Mouse (Mus musculus) gastrocnemius, postnatal 14 days (tissue): ENCODE data around the gene Slf2. TPM values are rescaled to one million over a fixed set of nuclear protein-coding genes. Genes with fewer than 3 reads are reported as not detected.
A peak's percentile ranks its signal among the peaks of the same experiment; 100 is the strongest.

ENCODE experiments used
- DNase-seq: peaks from one replicate; pipeline ENCODE4 v3.0.0; 2021; ENCODE audit warnings: mixed read lengths
- intact Hi-C: fragments of 180-260 bp; cut with DNase I; formaldehyde crosslinking; loops from one replicate; pipeline ENCODE4 v1.15.1; 2025; ENCODE audit warnings: low total_unique reads
- total RNA-seq, 2 experiments: library from RNA; stranded (reverse); gene quantifications; 2 replicates each; pipeline ENCODE4 v1.2.3; 2021

The Slf2 gene
- total RNA-seq, 2 experiments from 2014 or later = 13.5 to 15.9 TPM

GRCm38 (mm10) chr19:44904141-44904720 is 26.7 kb upstream of the Slf2 start:
- intact Hi-C loops = no loop called here
- no peak for DNase-seq

GRCm38 (mm10) chr19:44905316-44905715 is 25.6 kb upstream of the Slf2 start:
- DNase-seq = no peak
- intact Hi-C loops = no loop called here

GRCm38 (mm10) chr19:44907851-44908690 is 22.9 kb upstream of the Slf2 start:
- intact Hi-C loops = no loop called here
- DNase-seq = peak; percentile 52

DNA sequence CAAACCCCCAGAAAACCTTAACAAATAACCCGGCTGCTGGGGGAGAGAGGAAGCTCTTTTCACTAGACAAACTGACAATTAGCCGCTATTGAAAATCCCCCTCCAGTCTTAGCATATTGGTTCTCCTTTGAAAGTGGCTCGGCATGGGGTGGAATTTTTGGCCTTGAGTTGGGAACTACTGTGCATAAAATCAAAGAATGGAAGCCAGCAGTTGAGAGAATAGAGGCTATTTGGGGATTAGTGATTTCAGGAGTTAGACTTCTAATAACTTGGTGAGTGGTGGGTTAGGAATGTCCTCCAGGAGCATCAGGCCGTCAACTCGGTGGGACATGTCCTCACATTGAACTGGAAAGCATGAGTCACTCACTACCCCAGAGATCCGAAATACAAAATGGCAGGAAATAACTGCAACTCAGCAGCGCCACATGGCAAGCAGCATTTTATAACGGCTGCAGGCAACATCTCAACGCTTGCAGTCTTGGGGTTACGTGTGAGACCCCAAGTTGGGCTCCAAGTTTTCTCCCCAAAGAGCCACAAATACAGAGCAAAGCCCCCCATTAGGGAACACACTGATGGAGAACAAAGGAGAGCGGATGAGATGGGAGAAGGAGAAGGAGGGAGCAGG is 22.0 kb upstream of the Slf2 start:
- intact Hi-C loops = no loop called here
- DNase-seq = no peak

DNA sequence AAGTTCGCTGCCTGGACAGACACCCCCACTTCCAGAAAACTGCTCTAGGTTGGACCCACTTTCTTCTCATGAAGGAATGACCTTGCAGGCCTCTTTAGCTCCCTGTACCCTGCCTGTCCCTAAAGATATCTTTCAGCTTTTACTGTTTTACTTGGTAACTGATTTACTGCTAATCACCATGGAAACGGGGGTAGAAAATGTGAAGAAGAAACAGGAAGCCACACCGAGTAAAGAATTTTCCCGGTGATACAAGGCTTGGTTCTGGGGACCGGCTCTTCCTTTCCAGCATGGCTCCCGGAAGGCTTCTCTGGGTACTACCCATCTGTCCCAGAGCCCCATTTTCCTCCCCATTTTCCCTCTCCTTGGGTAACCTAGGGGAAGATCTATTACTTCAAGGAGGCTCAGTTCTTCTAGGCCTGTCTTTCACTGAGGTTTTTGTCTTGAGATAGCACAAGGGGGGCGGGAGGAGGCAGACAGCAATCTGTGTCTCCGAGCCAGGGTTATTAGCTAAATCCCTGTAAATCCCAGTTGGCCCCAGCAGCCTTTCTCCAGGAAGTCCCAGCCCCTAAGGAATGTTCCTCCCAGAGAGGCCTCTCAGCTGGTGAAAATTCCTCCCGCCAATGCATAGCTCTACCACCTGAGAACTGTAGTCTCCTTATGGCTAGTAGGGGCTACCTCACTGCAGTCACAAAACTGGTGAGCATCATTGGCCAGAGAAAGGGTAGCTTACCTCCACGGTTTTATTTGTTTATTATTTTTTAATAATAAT is 16.3 kb upstream of the Slf2 start:
- no peak for DNase-seq
- intact Hi-C loops = no loop called here

- intact Hi-C loops = no loop called here
- DNase-seq = no peak
Observed at GRCm38 (mm10) chr19:44918171-44918570, 12.8 kb upstream of the Slf2 start.

DNA sequence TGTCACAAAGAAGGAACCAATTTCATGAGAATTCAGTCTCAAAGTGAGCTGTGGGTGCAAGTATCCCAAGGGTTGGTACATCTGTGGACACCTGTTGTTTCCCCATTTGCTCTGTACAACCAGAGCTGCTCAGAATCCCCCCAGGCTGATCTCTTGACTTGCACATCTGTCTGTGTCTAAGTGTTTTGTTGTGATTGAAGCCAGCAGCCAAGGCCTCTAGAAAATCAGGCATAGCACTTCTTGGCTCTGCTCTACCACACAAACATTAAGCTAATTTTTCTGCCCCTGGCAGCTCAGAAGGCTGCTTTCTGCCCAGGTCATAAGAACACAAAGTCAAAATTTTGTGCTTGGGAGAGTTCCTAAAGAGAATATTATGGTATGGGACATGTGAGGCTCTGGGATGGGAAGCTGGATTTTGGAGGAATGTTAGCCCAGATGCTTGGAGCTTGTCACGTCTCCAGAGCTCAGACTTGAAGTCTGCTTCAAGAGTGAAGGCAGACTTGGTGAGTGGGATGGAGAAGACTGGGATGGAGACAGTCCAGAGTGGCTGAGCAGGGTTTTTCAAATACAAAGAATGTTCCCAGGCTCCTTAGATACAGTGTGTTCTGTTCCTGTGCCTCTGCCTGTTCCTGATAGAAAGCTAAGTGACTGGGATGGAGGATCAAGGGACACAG is 9.3 kb upstream of the Slf2 start:
- DNase-seq = no peak
- intact Hi-C loops = no loop called here

DNA sequence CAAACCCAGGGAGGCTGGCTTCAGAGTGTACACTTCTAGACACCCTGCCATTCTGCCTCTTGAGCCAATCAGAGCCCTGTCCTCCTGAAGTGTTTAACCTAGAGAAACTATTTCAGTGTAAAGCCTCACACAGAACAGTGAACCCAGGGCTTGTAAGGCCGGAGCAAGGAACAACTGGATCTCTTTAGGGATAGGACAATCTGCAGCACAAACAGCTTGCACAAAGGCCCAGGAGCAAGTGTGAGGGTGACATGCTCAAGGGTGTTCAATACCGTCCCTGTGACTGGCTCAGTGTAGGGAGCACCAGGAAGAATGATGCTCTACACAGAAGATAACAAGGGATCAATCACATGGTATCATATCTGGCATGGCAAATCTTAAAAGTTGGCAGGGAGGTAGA is 8.4 kb upstream of the Slf2 start:
- no peak for DNase-seq
- intact Hi-C loops = no loop called here

GRCm38 (mm10) chr19:44924699-44925098 is 6.3 kb upstream of the Slf2 start:
- no peak for DNase-seq

GRCm38 (mm10) chr19:44926781-44927180 is 4.2 kb upstream of the Slf2 start:
- intact Hi-C loops = no loop called here
- DNase-seq = no peak

More at GRCm38 (mm10) chr19:44924699-44925098, 6.3 kb upstream of the Slf2 start:
- intact Hi-C loops = no loop called here

GRCm38 (mm10) chr19:44927250-44927649 is 3.7 kb upstream of the Slf2 start:
- DNase-seq = no peak
- intact Hi-C loops = no loop called here

GRCm38 (mm10) chr19:44928185-44928584 is 2.8 kb upstream of the Slf2 start:
- intact Hi-C loops = no loop called here
- DNase-seq = no peak

GRCm38 (mm10) chr19:44929251-44929650 is 1.7 kb upstream of the Slf2 start:
- DNase-seq = no peak
- intact Hi-C loops = no loop called here

DNA sequence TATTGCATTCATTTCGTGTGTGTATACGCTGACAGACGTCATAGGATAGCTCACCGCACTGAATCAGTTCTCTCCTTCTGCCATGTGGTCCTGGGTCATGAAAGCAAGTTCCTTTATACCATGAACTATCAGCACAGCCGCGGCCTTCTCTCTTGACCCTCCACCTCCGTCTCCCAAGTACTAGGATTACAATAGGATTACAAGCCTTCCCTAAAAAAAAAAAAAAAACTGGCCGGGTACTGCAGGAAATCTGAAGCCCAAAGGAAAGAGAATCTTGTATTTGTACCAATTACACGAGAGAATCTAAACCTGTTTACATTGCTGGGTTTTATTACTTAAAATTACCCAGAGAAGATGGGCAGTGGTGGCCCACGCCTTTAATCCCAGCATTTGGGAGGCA is 1.3 kb upstream of the Slf2 start:
- intact Hi-C loops = no loop called here
- no peak for DNase-seq

GRCm38 (mm10) chr19:44930122-44930521 is 829 bp upstream of the Slf2 start:
- DNase-seq = no peak
- intact Hi-C loops = no loop called here

GRCm38 (mm10) chr19:44931454-44931759 is 456 bp downstream of the Slf2 start:
- intact Hi-C loops = no loop called here
- DNase-seq = peak; percentile 87

GRCm38 (mm10) chr19:44932051-44932450 is 1.1 kb downstream of the Slf2 start:
- intact Hi-C loops = no loop called here
- no peak for DNase-seq

- DNase-seq = no peak
- intact Hi-C loops = no loop called here
Observed at GRCm38 (mm10) chr19:44933136-44933535, 2.2 kb downstream of the Slf2 start.

DNA sequence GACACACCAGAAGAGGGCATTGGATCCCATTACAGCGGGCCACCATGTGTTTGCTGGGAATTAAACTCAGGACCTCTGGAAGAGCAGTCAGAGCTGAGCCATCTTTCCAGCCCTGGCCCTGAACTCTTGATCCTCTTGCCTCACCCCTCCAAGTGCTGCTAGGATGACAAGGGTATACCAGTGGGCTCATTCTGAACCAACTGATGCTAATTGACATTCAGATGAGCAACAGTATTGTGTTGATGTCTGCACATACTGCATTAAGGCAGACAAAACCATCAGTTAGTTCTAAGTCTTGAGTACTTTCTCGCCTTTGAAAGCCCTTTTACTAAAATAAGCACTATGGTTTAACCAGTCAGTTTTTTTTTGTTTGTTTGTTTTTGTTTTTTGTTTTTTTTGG is 28.7 kb downstream of the Slf2 start:
- intact Hi-C loops = no loop called here
- no peak for DNase-seq

- no peak for DNase-seq
- intact Hi-C loops = no loop called here
Observed at GRCm38 (mm10) chr19:44965978-44966377, 35.0 kb downstream of the Slf2 start.
